Mouse (Mus musculus): ENCODE measurements around the gene Tesc. TPM values are rescaled to one million over a fixed set of nuclear protein-coding genes. Genes with fewer than 3 reads are reported as not detected.

Tesc gene
- polyA plus RNA-seq, 1 experiment, result 8.8 TPM

DNA sequence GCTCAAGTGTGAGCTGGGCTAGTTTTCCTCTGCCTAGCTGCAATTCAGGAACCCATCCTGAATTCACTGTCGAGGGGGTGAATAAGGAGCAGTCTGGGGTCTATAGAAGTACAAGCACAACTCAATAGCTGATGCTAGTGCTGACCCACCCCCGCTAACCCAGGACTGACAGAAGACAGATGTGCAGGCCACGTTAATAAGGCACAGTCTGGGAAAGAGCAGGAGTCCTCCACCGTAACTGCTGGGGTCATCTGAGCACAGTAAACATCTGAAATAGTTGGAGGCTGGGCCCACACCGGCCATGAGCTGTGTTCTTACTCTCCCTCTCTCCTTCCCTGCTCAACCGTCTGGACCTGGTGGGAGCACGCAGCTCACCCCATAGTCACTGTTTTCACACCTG is 59.4 kb downstream of the Tesc start:
- Histone ChIP-seq H3K4me3 (ENCODE audit: low read depth, low read length) (no peak overlapping the region), H3K27ac (ENCODE audit: insufficient read depth, low read length) (no peak overlapping the region), H3K27me3 (ENCODE audit: control insufficient read depth, insufficient read depth, low read length, poor library complexity, severe bottlenecking) (no peaks in the 10 kb centered on the region), H3K9ac (ENCODE audit: low read depth, poor library complexity, severe bottlenecking) (no peak overlapping the region), H3K4me1 (ENCODE audit: control insufficient read depth, insufficient read depth, low read length) (no peaks in the 10 kb centered on the region), H3K9me3 (replicated peaks; ENCODE audit: control insufficient read depth, insufficient read depth, low read length, poor library complexity, severe bottlenecking) (no peaks in the 10 kb centered on the region), H3K36me3 (ENCODE audit: control insufficient read depth, insufficient read depth, low read length, poor library complexity, severe bottlenecking) (no peaks in the 10 kb centered on the region)
- TF ChIP-seq EP300 (IDR thresholded peaks at IDR 0.05; ENCODE audit: insufficient read depth, low read depth, low read length), result no peak
- no peak for TF ChIP-seq CTCF (IDR thresholded peaks at IDR 0.05; ENCODE audit: low read depth, low read length)
- TF ChIP-seq POLR2A (IDR thresholded peaks at IDR 0.05; ENCODE audit: insufficient read depth, low read length), result no peak

DNA sequence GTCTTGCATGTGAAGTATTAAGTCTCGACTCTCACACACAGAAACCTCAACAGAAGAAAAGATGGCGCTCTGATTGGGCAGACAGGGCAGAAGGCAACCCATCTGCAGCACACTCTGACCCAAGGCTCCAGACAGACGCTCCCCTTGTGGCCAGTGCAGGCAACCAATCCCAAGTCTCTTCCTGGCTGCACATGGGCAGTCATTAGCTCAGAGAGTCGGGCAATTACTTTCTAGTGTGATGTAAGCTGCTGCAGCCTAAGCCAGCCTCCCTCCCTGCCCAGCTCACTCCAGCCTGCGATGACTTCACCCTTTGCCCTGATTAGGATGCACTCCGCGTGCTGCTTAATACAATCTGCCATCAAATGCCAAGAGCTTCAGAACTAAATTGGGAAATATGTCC is 61.6 kb downstream of the Tesc start:
- no peaks in the 10 kb centered on the region for H3K36me3 ChIP-seq (ENCODE audit: control insufficient read depth, insufficient read depth, low read length, poor library complexity, severe bottlenecking)
- H3K27me3 ChIP-seq (ENCODE audit: control insufficient read depth, insufficient read depth, low read length, poor library complexity, severe bottlenecking), result no peaks in the 10 kb centered on the region
- H3K4me3 ChIP-seq (ENCODE audit: low read depth, low read length), result no peak overlapping the region
- H3K9me3 ChIP-seq (replicated peaks; ENCODE audit: control insufficient read depth, insufficient read depth, low read length, poor library complexity, severe bottlenecking), result no peaks in the 10 kb centered on the region
- H3K27ac ChIP-seq (ENCODE audit: insufficient read depth, low read length), result no peak overlapping the region
- TF ChIP-seq CTCF (IDR thresholded peaks at IDR 0.05; ENCODE audit: low read depth, low read length), result no peak
- TF ChIP-seq POLR2A (IDR thresholded peaks at IDR 0.05; ENCODE audit: insufficient read depth, low read length), result no peak
- TF ChIP-seq EP300 (IDR thresholded peaks at IDR 0.05; ENCODE audit: insufficient read depth, low read depth, low read length), result no peak
- H3K4me1 ChIP-seq (ENCODE audit: control insufficient read depth, insufficient read depth, low read length), result no peaks in the 10 kb centered on the region
- no peak overlapping the region for H3K9ac ChIP-seq (ENCODE audit: low read depth, poor library complexity, severe bottlenecking)

DNA sequence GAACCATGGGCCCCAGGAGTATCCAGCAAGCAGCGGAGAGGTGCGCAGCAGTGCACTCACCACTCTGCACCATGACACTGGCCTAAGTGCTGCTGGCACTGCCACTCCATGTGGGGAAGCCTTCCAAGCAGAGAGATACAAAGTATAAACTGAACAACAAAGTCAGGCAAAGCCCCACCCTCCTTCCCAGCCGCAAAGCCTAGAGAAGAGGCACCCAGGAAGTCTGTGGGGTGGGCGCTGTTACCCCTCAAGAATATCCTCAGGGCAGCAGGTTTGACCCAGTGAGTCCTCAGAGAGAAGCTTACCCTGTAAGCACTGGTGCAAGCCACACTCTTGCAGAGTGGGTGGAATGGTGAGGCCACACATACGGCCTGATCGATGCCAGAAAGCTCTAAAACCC is 62.6 kb downstream of the Tesc start:
- TF ChIP-seq CTCF (IDR thresholded peaks at IDR 0.05; ENCODE audit: low read depth, low read length) (no peak), EP300 (IDR thresholded peaks at IDR 0.05; ENCODE audit: insufficient read depth, low read depth, low read length) (no peak), POLR2A (IDR thresholded peaks at IDR 0.05; ENCODE audit: insufficient read depth, low read length) (no peak)
- H3K27ac ChIP-seq (ENCODE audit: insufficient read depth, low read length), result no peak overlapping the region

DNA sequence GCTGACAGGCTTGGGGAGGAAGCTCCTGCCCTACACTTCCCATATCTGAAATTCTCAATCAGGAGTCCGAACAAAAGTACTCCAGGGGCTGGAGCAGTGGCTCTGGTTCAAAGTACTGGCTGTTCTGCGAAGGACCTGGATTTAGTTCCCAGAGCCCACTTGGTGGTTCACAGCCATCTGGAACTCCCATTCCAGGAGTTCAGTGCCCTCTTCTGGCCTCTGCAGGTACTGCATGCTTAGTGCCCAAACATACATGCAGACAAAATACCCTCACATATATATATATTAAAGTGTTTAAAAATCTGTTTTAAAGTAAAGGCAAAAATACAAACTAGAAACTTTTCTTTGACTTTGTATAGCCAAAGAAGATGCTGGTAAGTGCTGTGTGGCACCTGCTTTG is 63.3 kb downstream of the Tesc start:
- Histone ChIP-seq H3K27me3 (ENCODE audit: control insufficient read depth, insufficient read depth, low read length, poor library complexity, severe bottlenecking) (no peaks in the 10 kb centered on the region), H3K4me1 (ENCODE audit: control insufficient read depth, insufficient read depth, low read length) (no peaks in the 10 kb centered on the region), H3K9me3 (replicated peaks; ENCODE audit: control insufficient read depth, insufficient read depth, low read length, poor library complexity, severe bottlenecking) (no peaks in the 10 kb centered on the region), H3K9ac (ENCODE audit: low read depth, poor library complexity, severe bottlenecking) (no peak overlapping the region), H3K4me3 (ENCODE audit: low read depth, low read length) (no peak overlapping the region), H3K36me3 (ENCODE audit: control insufficient read depth, insufficient read depth, low read length, poor library complexity, severe bottlenecking) (no peaks in the 10 kb centered on the region), H3K27ac (ENCODE audit: insufficient read depth, low read length) (no peak overlapping the region)
- TF ChIP-seq EP300 (IDR thresholded peaks at IDR 0.05; ENCODE audit: insufficient read depth, low read depth, low read length), result no peak
- TF ChIP-seq CTCF (IDR thresholded peaks at IDR 0.05; ENCODE audit: low read depth, low read length), result peak; percentile 66

More for the DNA sequence above, 62.6 kb downstream of the Tesc start:
- no peaks in the 10 kb centered on the region for H3K36me3 ChIP-seq (ENCODE audit: control insufficient read depth, insufficient read depth, low read length, poor library complexity, severe bottlenecking)
- H3K27me3 ChIP-seq (ENCODE audit: control insufficient read depth, insufficient read depth, low read length, poor library complexity, severe bottlenecking), result no peaks in the 10 kb centered on the region
- no peaks in the 10 kb centered on the region for H3K4me1 ChIP-seq (ENCODE audit: control insufficient read depth, insufficient read depth, low read length)
- H3K9me3 ChIP-seq (replicated peaks; ENCODE audit: control insufficient read depth, insufficient read depth, low read length, poor library complexity, severe bottlenecking), result no peaks in the 10 kb centered on the region
- no peak overlapping the region for H3K9ac ChIP-seq (ENCODE audit: low read depth, poor library complexity, severe bottlenecking)
- H3K4me3 ChIP-seq (ENCODE audit: low read depth, low read length), result no peak overlapping the region

DNA sequence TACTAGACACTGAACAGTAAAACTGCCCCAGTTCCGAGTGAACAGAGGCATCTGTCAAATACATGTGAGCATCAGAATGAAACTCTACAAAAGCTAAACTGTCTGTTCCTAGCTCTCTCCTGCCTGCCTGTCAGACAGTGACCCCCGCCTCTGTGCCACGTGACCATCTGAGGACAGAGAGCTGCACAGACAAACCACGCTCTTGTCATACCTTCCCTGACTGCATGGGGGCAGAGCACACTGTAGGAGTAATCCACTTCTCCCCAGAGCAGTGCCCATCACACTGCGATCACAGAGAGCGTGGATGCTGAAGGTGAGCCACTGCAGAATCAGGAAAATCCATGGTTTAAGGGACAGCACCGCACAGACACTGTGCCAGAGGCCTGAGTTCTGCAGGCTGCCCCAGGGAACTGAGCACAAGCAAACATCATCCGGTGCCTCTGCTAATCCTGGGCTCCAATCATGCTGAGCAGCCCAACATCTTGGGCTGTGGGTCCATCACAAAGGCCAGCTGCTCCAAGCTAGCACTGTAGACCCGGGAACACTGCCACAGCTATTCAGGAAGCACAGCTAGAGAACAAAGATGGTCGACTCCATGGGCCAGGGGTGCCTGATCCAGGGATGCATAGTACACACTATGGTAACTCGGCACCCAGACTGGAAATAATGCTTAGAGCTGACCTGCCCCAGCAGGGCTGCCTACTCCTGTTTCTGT is 65.9 kb downstream of the Tesc start:
- no peaks in the 10 kb centered on the region for H3K27me3 ChIP-seq (ENCODE audit: control insufficient read depth, insufficient read depth, low read length, poor library complexity, severe bottlenecking)
- H3K27ac ChIP-seq (ENCODE audit: insufficient read depth, low read length), result no peak overlapping the region
- no peak overlapping the region for H3K4me3 ChIP-seq (ENCODE audit: low read depth, low read length)
- TF ChIP-seq EP300 (IDR thresholded peaks at IDR 0.05; ENCODE audit: insufficient read depth, low read depth, low read length), result no peak
- TF ChIP-seq POLR2A (IDR thresholded peaks at IDR 0.05; ENCODE audit: insufficient read depth, low read length), result no peak
- peak; percentile 24 for TF ChIP-seq CTCF (IDR thresholded peaks at IDR 0.05; ENCODE audit: low read depth, low read length)
- H3K9ac ChIP-seq (ENCODE audit: low read depth, poor library complexity, severe bottlenecking), result no peak overlapping the region
- H3K9me3 ChIP-seq (replicated peaks; ENCODE audit: control insufficient read depth, insufficient read depth, low read length, poor library complexity, severe bottlenecking), result no peaks in the 10 kb centered on the region
- H3K36me3 ChIP-seq (ENCODE audit: control insufficient read depth, insufficient read depth, low read length, poor library complexity, severe bottlenecking), result no peaks in the 10 kb centered on the region
- H3K4me1 ChIP-seq (ENCODE audit: control insufficient read depth, insufficient read depth, low read length), result no peaks in the 10 kb centered on the region

DNA sequence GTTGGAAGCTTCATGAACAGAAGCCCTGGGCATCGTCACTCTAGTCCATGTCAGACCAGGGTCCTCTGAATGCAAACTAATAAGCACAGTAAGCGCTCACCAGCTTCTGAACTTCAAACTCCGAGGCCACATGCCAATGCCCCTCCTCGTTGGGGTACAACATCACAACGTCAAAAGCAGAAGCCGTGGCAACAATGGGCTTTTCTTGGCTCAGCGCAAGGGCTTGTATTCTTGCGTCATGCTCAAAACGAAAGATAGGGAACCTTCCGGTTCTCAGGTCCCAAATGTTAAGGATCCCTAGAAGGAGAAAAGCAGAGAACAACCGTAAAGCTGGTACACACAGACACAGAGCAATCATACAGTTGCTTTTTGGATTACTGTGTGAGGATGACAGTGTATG is 67.9 kb downstream of the Tesc start:
- no peak overlapping the region for H3K9ac ChIP-seq (ENCODE audit: low read depth, poor library complexity, severe bottlenecking)
- no peaks in the 10 kb centered on the region for H3K27me3 ChIP-seq (ENCODE audit: control insufficient read depth, insufficient read depth, low read length, poor library complexity, severe bottlenecking)
- TF ChIP-seq CTCF (IDR thresholded peaks at IDR 0.05; ENCODE audit: low read depth, low read length) (no peak), EP300 (IDR thresholded peaks at IDR 0.05; ENCODE audit: insufficient read depth, low read depth, low read length) (no peak), POLR2A (IDR thresholded peaks at IDR 0.05; ENCODE audit: insufficient read depth, low read length) (no peak)
- no peaks in the 10 kb centered on the region for H3K36me3 ChIP-seq (ENCODE audit: control insufficient read depth, insufficient read depth, low read length, poor library complexity, severe bottlenecking)
- no peak overlapping the region for H3K27ac ChIP-seq (ENCODE audit: insufficient read depth, low read length)
- H3K9me3 ChIP-seq (replicated peaks; ENCODE audit: control insufficient read depth, insufficient read depth, low read length, poor library complexity, severe bottlenecking), result no peaks in the 10 kb centered on the region
- peaks cover 2% of the 10 kb centered on the region for H3K4me1 ChIP-seq (ENCODE audit: control insufficient read depth, insufficient read depth, low read length)
- H3K4me3 ChIP-seq (ENCODE audit: low read depth, low read length), result no peak overlapping the region

All from ES-Bruce4 (cell line).